Mouse (Mus musculus): ENCODE data around the gene Mapk8ip3.

Gene Mapk8ip3

GRCm38 (mm10) chr17:24884391-24884790 lies 52.4 kb downstream of the Mapk8ip3 start:
- peak; percentile 46 for DNase-seq

GRCm38 (mm10) chr17:24881738-24882440 lies 54.9 kb downstream of the Mapk8ip3 start:
- peak; percentile 39 for DNase-seq

GRCm38 (mm10) chr17:24878531-24878930 lies 58.2 kb downstream of the Mapk8ip3 start:
- peak; percentile 9 for DNase-seq

GRCm38 (mm10) chr17:24878117-24878397 lies 58.7 kb downstream of the Mapk8ip3 start:
- peak; percentile 23 for DNase-seq

- peak; percentile 1 for DNase-seq
Observed at GRCm38 (mm10) chr17:24877336-24878116, 59.3 kb downstream of the Mapk8ip3 start.

GRCm38 (mm10) chr17:24874989-24875388 lies 61.8 kb downstream of the Mapk8ip3 start:
- no peak for DNase-seq

- DNase-seq = no peak
Observed at GRCm38 (mm10) chr17:24874405-24874745, 62.4 kb downstream of the Mapk8ip3 start.

- no peak for DNase-seq
Observed at GRCm38 (mm10) chr17:24873695-24874404, 62.9 kb downstream of the Mapk8ip3 start.

GRCm38 (mm10) chr17:24867914-24868313 lies 68.9 kb downstream of the Mapk8ip3 start:
- no peak for DNase-seq

- peak; percentile 91 for DNase-seq
Observed at GRCm38 (mm10) chr17:24865776-24866175, 71.0 kb downstream of the Mapk8ip3 start, which contains the start of gene Igfals. TSS of gene Igfals (plus strand) at chr17:24865997.

GRCm38 (mm10) chr17:24861785-24862184 lies 75.0 kb downstream of the Mapk8ip3 start:
- no peak for DNase-seq

- no peak for DNase-seq
Observed at GRCm38 (mm10) chr17:24860076-24860475, 76.7 kb downstream of the Mapk8ip3 start.

GRCm38 (mm10) chr17:24858967-24859366 lies 77.8 kb downstream of the Mapk8ip3 start:
- no peak for DNase-seq

GRCm38 (mm10) chr17:24857831-24858470 lies 78.8 kb downstream of the Mapk8ip3 start:
- no peak for DNase-seq

- DNase-seq = no peak
Observed at GRCm38 (mm10) chr17:24856589-24856988, 80.2 kb downstream of the Mapk8ip3 start.

- no peak for DNase-seq
Observed at GRCm38 (mm10) chr17:24855838-24856464, 80.8 kb downstream of the Mapk8ip3 start.

GRCm38 (mm10) chr17:24851381-24852125 lies 85.2 kb downstream of the Mapk8ip3 start:
- no peak for DNase-seq

- DNase-seq = no peak
Observed at GRCm38 (mm10) chr17:24850773-24851127, 86.0 kb downstream of the Mapk8ip3 start.

- DNase-seq = peak; percentile 98
Observed at GRCm38 (mm10) chr17:24850065-24850772, 86.6 kb downstream of the Mapk8ip3 start, which contains the start of gene Fahd1. TSS of gene Fahd1 (minus strand) at chr17:24850364.

- DNase-seq = no peak
Observed at GRCm38 (mm10) chr17:24849733-24850064, 87.1 kb downstream of the Mapk8ip3 start.

- no peak for DNase-seq
Observed at GRCm38 (mm10) chr17:24848600-24849031, 88.2 kb downstream of the Mapk8ip3 start.

All from cerebellum, adult 9-11 months (tissue).